Mouse (Mus musculus) olfactory bulb, adult 2 months (tissue): ENCODE results near the gene Arhgap22. TPM values are rescaled to one million over a fixed set of nuclear protein-coding genes. Genes with fewer than 3 reads are reported as not detected.

Source experiments
- H3K27ac ChIP-seq: fragments of 200-500 bp; 2 replicates; pipeline ENCODE4 v1.5.1; 2012; ENCODE audit warnings: low read depth, low read length; ENCODE audit not compliant: insufficient read depth
- H3K4me1 ChIP-seq: fragments of 200-500 bp; 2 replicates; pipeline ENCODE4 v1.6.1; 2012; ENCODE audit warnings: low read length; ENCODE audit not compliant: control insufficient read depth, insufficient read depth
- H3K4me3 ChIP-seq: fragments of 200-500 bp; 2 replicates; pipeline ENCODE4 v1.5.1; 2012; ENCODE audit warnings: mild to moderate bottlenecking, low read depth, low read length, moderate library complexity; ENCODE audit not compliant: insufficient read depth
- CTCF ChIP-seq: fragments of 200-500 bp; IDR thresholded peaks from 2 replicates; pipeline ENCODE4 v1.5.1; 2012; ENCODE audit warnings: low read depth, mild to moderate bottlenecking, low read length, moderate library complexity; ENCODE audit not compliant: insufficient read depth
- POLR2A ChIP-seq: fragments of 200-500 bp; IDR thresholded peaks from 2 replicates; pipeline ENCODE4 v1.6.1; 2012; ENCODE audit warnings: mild to moderate bottlenecking, low read depth, low read length, moderate library complexity; ENCODE audit not compliant: insufficient read depth
- WGBS: fragments of 180-500 bp; shearing (Covaris S2); methylation state at CpG from one replicate; pipeline ENCODE4 v1.1.7; 2018; 5-methylcytosine and 5-hydroxymethylcytosine counted together
- polyA plus RNA-seq: library from polyadenylated mRNA; stranded (reverse); fragments of >200 nt; gene quantifications from 2 replicates; pipeline ENCODE4 v1.2.4, GENCODE M21; 2012; ENCODE audit warnings: low replicate concordance; ENCODE audit not compliant: missing spikeins, insufficient read depth, insufficient read length

Arhgap22 gene
- polyA plus RNA-seq, 1 experiment: not detected

- 19% methylated on average over 30 of the region's 30 CpGs for WGBS
- peaks cover 39% of the 10 kb centered on the region for H3K4me1 ChIP-seq
- no peak overlapping the region for H3K27ac ChIP-seq
- peak overlapping the region; percentile 5 for H3K4me3 ChIP-seq
- no peak for TF ChIP-seq POLR2A
- no peak for TF ChIP-seq CTCF
Measured at GRCm38 (mm10) chr14:33250215-33250939, 36.6 kb downstream of the Arhgap22 start.

GRCm38 (mm10) chr14:33250956-33251745 is 37.3 kb downstream of the Arhgap22 start:
- TF ChIP-seq CTCF: no peak
- TF ChIP-seq POLR2A: no peak
- peak overlapping the region; percentile 5 for H3K4me3 ChIP-seq
- 17% methylated on average over 13 of the region's 13 CpGs for WGBS
- peaks cover 38% of the 10 kb centered on the region for H3K4me1 ChIP-seq
- H3K27ac ChIP-seq: no peak overlapping the region

- WGBS: 81% methylated on average over 5 of the region's 5 CpGs
- TF ChIP-seq POLR2A (no peak), CTCF (no peak)
Measured at GRCm38 (mm10) chr14:33258256-33258655, 44.4 kb downstream of the Arhgap22 start.

DNA sequence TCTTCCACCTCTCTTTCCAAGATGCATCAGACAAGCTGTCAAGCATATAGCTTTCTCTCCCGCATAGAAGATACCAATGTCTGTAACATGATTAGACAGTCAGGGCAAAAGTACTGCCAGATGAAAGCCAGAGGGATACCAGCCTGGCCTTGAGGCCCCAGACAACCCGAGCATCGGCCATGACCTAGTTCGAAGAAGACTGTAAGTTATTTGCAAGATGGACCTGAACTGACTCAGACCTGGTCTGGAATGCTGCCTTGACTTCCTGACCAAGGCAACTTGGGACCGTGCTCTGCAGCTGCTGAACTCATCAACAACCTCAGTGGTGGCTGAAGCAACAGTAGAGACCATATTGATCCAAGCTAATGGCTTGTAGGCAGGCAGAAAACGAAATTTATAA is 46.3 kb downstream of the Arhgap22 start:
- Histone ChIP-seq H3K27ac (no peak overlapping the region), H3K4me3 (no peak overlapping the region), H3K4me1 (peaks cover 4% of the 10 kb centered on the region; the same call in 1 of the 2 replicates)
- WGBS: 88% methylated on average over 6 of the region's 6 CpGs
- TF ChIP-seq POLR2A (no peak), CTCF (no peak)

More at GRCm38 (mm10) chr14:33258256-33258655, 44.4 kb downstream of the Arhgap22 start:
- Histone ChIP-seq H3K4me3 (no peak overlapping the region), H3K27ac (no peak overlapping the region), H3K4me1 (no peaks in the 10 kb centered on the region; the same call in 1 of the 2 replicates)

DNA sequence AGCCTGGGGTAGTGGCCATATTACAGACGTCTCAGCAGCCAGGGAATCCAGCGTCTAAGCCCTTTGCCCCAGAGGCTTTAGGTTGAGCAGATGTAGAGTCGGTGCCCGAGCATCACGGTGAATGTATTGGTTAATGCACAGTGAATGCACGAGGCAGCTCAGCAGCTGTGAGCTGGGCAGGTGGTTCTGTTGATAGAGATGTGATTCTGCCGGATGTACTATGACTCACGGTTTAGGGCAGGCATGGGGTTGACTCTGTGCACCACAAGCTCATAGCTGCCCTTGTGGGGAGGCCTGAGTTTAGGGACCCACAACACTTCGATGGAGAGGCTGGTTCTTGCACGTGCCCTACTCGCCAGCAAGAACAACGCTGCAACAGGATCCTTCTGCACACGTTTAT is 51.0 kb downstream of the Arhgap22 start:
- no peak for TF ChIP-seq POLR2A
- TF ChIP-seq CTCF: no peak
- 87% methylated on average over 13 of the region's 13 CpGs for WGBS
- no peak overlapping the region for H3K4me3 ChIP-seq
- H3K4me1 ChIP-seq: peaks cover 4% of the 10 kb centered on the region; the same call in 1 of the 2 replicates
- H3K27ac ChIP-seq: no peak overlapping the region

DNA sequence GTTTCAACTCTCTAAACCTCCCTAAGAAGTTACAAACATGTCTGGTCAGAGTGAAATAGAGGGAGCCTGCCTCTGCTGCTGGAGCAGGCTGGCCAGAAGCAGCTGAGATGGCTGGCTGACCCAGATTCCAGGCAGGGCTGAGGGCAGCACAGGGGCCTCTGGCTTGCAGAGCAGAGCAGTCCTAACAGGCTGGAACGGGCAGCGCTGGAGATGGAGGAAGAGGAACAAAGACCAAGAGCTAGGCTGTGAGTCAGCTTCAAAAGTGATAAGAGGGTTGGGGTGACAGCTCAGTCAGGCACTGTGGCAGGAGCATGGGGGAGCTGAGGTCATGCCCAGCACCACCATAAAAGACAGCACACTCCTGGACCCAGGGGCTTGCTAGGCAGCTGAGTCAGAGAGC is 62.4 kb downstream of the Arhgap22 start:
- 48% methylated on average over 2 of the region's 2 CpGs for WGBS
- Histone ChIP-seq H3K27ac (no peak overlapping the region), H3K4me3 (no peak overlapping the region), H3K4me1 (peaks cover 7% of the 10 kb centered on the region)
- TF ChIP-seq CTCF (no peak), POLR2A (no peak)

GRCm38 (mm10) chr14:33278374-33278773 is 64.5 kb downstream of the Arhgap22 start:
- Histone ChIP-seq H3K4me1 (peaks cover 7% of the 10 kb centered on the region), H3K4me3 (no peak overlapping the region), H3K27ac (no peak overlapping the region)
- TF ChIP-seq POLR2A (no peak), CTCF (no peak)
- WGBS: 70% methylated on average over 2 of the region's 2 CpGs

GRCm38 (mm10) chr14:33280921-33281320 is 67.1 kb downstream of the Arhgap22 start:
- H3K4me3 ChIP-seq: no peak overlapping the region
- WGBS: 91% methylated on average over 2 of the region's 2 CpGs

GRCm38 (mm10) chr14:33282447-33282846 is 68.6 kb downstream of the Arhgap22 start:
- TF ChIP-seq POLR2A: no peak
- no peak for TF ChIP-seq CTCF
- WGBS: 91% methylated on average over 4 of the region's 4 CpGs
- Histone ChIP-seq H3K4me1 (0 out of 2 replicates have a peak, but pooled peaks cover 3% of the 10 kb centered on the region), H3K4me3 (no peak overlapping the region), H3K27ac (no peak overlapping the region)

More at GRCm38 (mm10) chr14:33280921-33281320, 67.1 kb downstream of the Arhgap22 start:
- H3K4me1 ChIP-seq: peaks cover 7% of the 10 kb centered on the region
- no peak for TF ChIP-seq POLR2A
- no peak overlapping the region for H3K27ac ChIP-seq
